Mouse (Mus musculus) right cerebral cortex, adult 2 months (tissue): ENCODE measurements around the gene Olfr368.
A peak's percentile ranks its signal among the peaks of the same experiment; 100 is the strongest.

Experiments
- DNase-seq, 2 experiments: peaks; one replicate each; pipeline ENCODE4 v3.0.0; 2021 to 2022; ENCODE audit warnings: low spot score in 2 of 2

The Olfr368 gene

GRCm38 (mm10) chr2:37326215-37326614 is at the start of gene Olfr368:
Gene Olfr368, plus strand, starts transcription at chr2:37326515.
- DNase-seq: no peak

- DNase-seq: no peak
Measured at GRCm38 (mm10) chr2:37333321-37333720, 7.0 kb downstream of the Olfr368 start.

GRCm38 (mm10) chr2:37338497-37339187 is 12.3 kb downstream of the Olfr368 start:
- peak; percentile 56 to 76 for DNase-seq

- peak; percentile 55 to 63 for DNase-seq
Measured at GRCm38 (mm10) chr2:37351671-37352070, 25.4 kb downstream of the Olfr368 start.

- no peak for DNase-seq
Measured at GRCm38 (mm10) chr2:37355571-37355970, 29.3 kb downstream of the Olfr368 start.

GRCm38 (mm10) chr2:37358633-37359540 is 32.6 kb downstream of the Olfr368 start, which contains the start of gene Pdcl:
Gene Pdcl, minus strand, starts transcription at chr2:37359332.
- DNase-seq: peak; percentile 89 to 91

GRCm38 (mm10) chr2:37359908-37360307 is 33.6 kb downstream of the Olfr368 start:
- no peak for DNase-seq

- no peak for DNase-seq
Measured at GRCm38 (mm10) chr2:37370651-37371050, 44.3 kb downstream of the Olfr368 start.

GRCm38 (mm10) chr2:37376018-37376417 is 49.7 kb downstream of the Olfr368 start:
- no peak for DNase-seq

- DNase-seq: peak; percentile 68 to 72
Measured at GRCm38 (mm10) chr2:37380189-37380588, 53.9 kb downstream of the Olfr368 start.
